Mouse (Mus musculus) liver, embryonic 11.5 days (tissue): ENCODE measurements around the gene Fam163b. TPM values are rescaled to one million over a fixed set of nuclear protein-coding genes. Genes with fewer than 3 reads are reported as not detected.

Experiments
- ATAC-seq: fragments of 200-750 bp; cut with Nextera tagmentation; replicated peaks from 2 replicates; pipeline ENCODE4 v1.8.0; 2017; ENCODE audit warnings: moderate number of reproducible peaks, mild to moderate bottlenecking, moderate TSS enrichment, moderate library complexity; ENCODE audit not compliant: low FRiP score
- DNase-seq: peaks from one replicate; pipeline ENCODE4 v3.0.0-alpha.2; 2017; ENCODE audit warnings: low spot score
- H3K27ac ChIP-seq: fragments of 300-500 bp; sonication (generic); 2 replicates; pipeline ENCODE4 v1.5.1; 2014; ENCODE audit warnings: mild to moderate bottlenecking, low read depth, low read length, control low read depth
- H3K27me3 ChIP-seq: fragments of 300-500 bp; sonication (generic); replicated peaks from 2 replicates; pipeline ENCODE4 v1.6.1; 2014; ENCODE audit warnings: low read length, mixed read lengths; ENCODE audit not compliant: control insufficient read depth, insufficient read depth
- H3K36me3 ChIP-seq: fragments of 300-500 bp; sonication (generic); 2 replicates; pipeline ENCODE4 v1.6.1; 2014; ENCODE audit warnings: mild to moderate bottlenecking, low read length, moderate library complexity, mixed read lengths; ENCODE audit not compliant: control insufficient read depth, insufficient read depth
- H3K4me1 ChIP-seq: fragments of 300-500 bp; sonication (generic); replicated peaks from 2 replicates; pipeline ENCODE4 v1.6.1; 2014; ENCODE audit warnings: low read length, mixed read lengths; ENCODE audit not compliant: control insufficient read depth, insufficient read depth
- H3K4me2 ChIP-seq: fragments of 300-500 bp; sonication (generic); 2 replicates; pipeline ENCODE4 v1.6.1; 2014; ENCODE audit warnings: mild to moderate bottlenecking, control low read depth, moderate library complexity
- H3K4me3 ChIP-seq: fragments of 300-500 bp; sonication (generic); 2 replicates; pipeline ENCODE4 v1.5.1; 2014; ENCODE audit warnings: low read depth, low read length, control low read depth
- H3K9ac ChIP-seq: fragments of 300-500 bp; sonication (generic); 2 replicates; pipeline ENCODE4 v1.6.1; 2014; ENCODE audit warnings: low read depth, low read length, control low read depth
- H3K9me3 ChIP-seq: fragments of 300-500 bp; sonication (generic); 2 replicates; pipeline ENCODE4 v1.6.1; 2016; ENCODE audit warnings: low read length, inconsistent platforms, mixed read lengths; ENCODE audit not compliant: control insufficient read depth
- WGBS: fragments of 180-500 bp; shearing (Covaris S2); extraction: QIAGEN DNeasy Blood & Tissue Kit; methylation state at CpG from one replicate; pipeline ENCODE4 v1.1.7; 2014; 5-methylcytosine and 5-hydroxymethylcytosine counted together
- polyA plus RNA-seq: library from polyadenylated mRNA; unstranded; fragments of >200 nt; fragmentation: Nextera tagmentation; extraction: Ambion mirVana; gene quantifications from 2 replicates; pipeline ENCODE4 v1.2.1, GENCODE M21; 2014

The Fam163b gene
- polyA plus RNA-seq, 1 experiment from 2014 or later, result 0.14 TPM

GRCm38 (mm10) chr2:27067996-27068395 is 74.3 kb downstream of the Fam163b start:
- WGBS, result 39% methylated on average over 2 of the region's 2 CpGs
- Histone ChIP-seq H3K27me3 (peaks cover 3% of the 10 kb centered on the region), H3K9me3 (no peaks in the 10 kb centered on the region), H3K9ac (no peak overlapping the region), H3K4me3 (no peak overlapping the region), H3K4me1 (no peaks in the 10 kb centered on the region), H3K4me2 (no peak overlapping the region), H3K36me3 (no peaks in the 10 kb centered on the region), H3K27ac (no peak overlapping the region)
- no peak for DNase-seq
- no peak for ATAC-seq

GRCm38 (mm10) chr2:27067124-27067523 is 75.2 kb downstream of the Fam163b start:
- H3K36me3 ChIP-seq, result no peaks in the 10 kb centered on the region
- WGBS, result 81% methylated on average over 2 of the region's 2 CpGs
- H3K9me3 ChIP-seq, result no peaks in the 10 kb centered on the region
- H3K4me2 ChIP-seq, result no peak overlapping the region
- H3K4me1 ChIP-seq, result no peaks in the 10 kb centered on the region
- no peak for DNase-seq
- peaks cover 3% of the 10 kb centered on the region for H3K27me3 ChIP-seq
- H3K9ac ChIP-seq, result no peak overlapping the region
- H3K4me3 ChIP-seq, result no peak overlapping the region
- no peak overlapping the region for H3K27ac ChIP-seq
- no peak for ATAC-seq

Other genes starting within 250 kb of the Fam163b start
- 15.8 and 16.8 TPM in 2 replicates for gene Surf6, start 239.6 kb downstream of the Fam163b start, polyA plus RNA-seq
- 34.8 and 39.1 TPM in 2 replicates for gene Med22, start 231.8 kb downstream of the Fam163b start, polyA plus RNA-seq
- 874 and 991 TPM in 2 replicates for gene Rpl7a, start 231.7 kb downstream of the Fam163b start, polyA plus RNA-seq
- 61.5 and 64.7 TPM in 2 replicates for gene Surf2, start 226.1 kb downstream of the Fam163b start, polyA plus RNA-seq
- 56.5 and 58.3 TPM in 2 replicates for gene Surf1, start 226.0 kb downstream of the Fam163b start, polyA plus RNA-seq
- 183 and 193 TPM in 2 replicates for gene Surf4, start 208.6 kb downstream of the Fam163b start, polyA plus RNA-seq
- gene Stkld1, start 208.4 kb downstream of the Fam163b start, polyA plus RNA-seq, result 0.10 and 0.16 TPM in 2 replicates
- 58.8 TPM in 2 replicates for gene Rexo4, start 178.1 kb downstream of the Fam163b start, polyA plus RNA-seq
- gene Adamts13, start 169.1 kb downstream of the Fam163b start, polyA plus RNA-seq, result 0.43 and 0.63 TPM in 2 replicates
- 32.6 and 32.9 TPM in 2 replicates for gene Cacfd1, start 132.6 kb downstream of the Fam163b start, polyA plus RNA-seq
- 0.51 and 0.64 TPM in 2 replicates for gene Slc2a6, start 114.5 kb downstream of the Fam163b start, polyA plus RNA-seq
- gene Mymk, start 70.3 kb downstream of the Fam163b start, polyA plus RNA-seq, result 0.12 and 0.13 TPM in 2 replicates
- gene Adamtsl2, start 63.1 kb downstream of the Fam163b start, polyA plus RNA-seq, result 1.8 and 3.5 TPM in 2 replicates
- 0.49 and 0.96 TPM in 2 replicates for gene Dbh, start 22.7 kb upstream of the Fam163b start, polyA plus RNA-seq
- 38.0 and 40.6 TPM in 2 replicates for gene Sardh, start 105.8 kb upstream of the Fam163b start, polyA plus RNA-seq